Mouse (Mus musculus): ENCODE results near the gene Kcnk1.
A peak's percentile ranks its signal among the peaks of the same experiment; 100 is the strongest.

Gene Kcnk1

GRCm38 (mm10) chr8:125995101-125995986 is at the start of gene Kcnk1:
Kcnk1 (plus strand) TSS chr8:125995170.
- no peak for DNase-seq (ENCODE audit: extremely low read depth, low read depth, low spot score)

GRCm38 (mm10) chr8:125948696-125949308 is 46.2 kb upstream of the Kcnk1 start:
- DNase-seq (ENCODE audit: extremely low read depth, low read depth, low spot score), result no peak

GRCm38 (mm10) chr8:125950007-125950940 is 44.7 kb upstream of the Kcnk1 start:
- DNase-seq (ENCODE audit: extremely low read depth, low read depth, low spot score), result peak; percentile 49

GRCm38 (mm10) chr8:125955671-125956070 is 39.3 kb upstream of the Kcnk1 start:
- no peak for DNase-seq (ENCODE audit: extremely low read depth, low read depth, low spot score)

- DNase-seq (ENCODE audit: extremely low read depth, low read depth, low spot score), result no peak
These were observed 38.2 kb upstream of the Kcnk1 start for GRCm38 (mm10) chr8:125956796-125957195.

- no peak for DNase-seq (ENCODE audit: extremely low read depth, low read depth, low spot score)
These were observed 37.6 kb upstream of the Kcnk1 start for GRCm38 (mm10) chr8:125957226-125957993.

GRCm38 (mm10) chr8:125957994-125958368 is 37.0 kb upstream of the Kcnk1 start:
- no peak for DNase-seq (ENCODE audit: extremely low read depth, low read depth, low spot score)

GRCm38 (mm10) chr8:125959363-125959771 is 35.6 kb upstream of the Kcnk1 start:
- DNase-seq (ENCODE audit: extremely low read depth, low read depth, low spot score), result no peak

- no peak for DNase-seq (ENCODE audit: extremely low read depth, low read depth, low spot score)
These were observed 34.9 kb upstream of the Kcnk1 start for GRCm38 (mm10) chr8:125960037-125960436.

- DNase-seq (ENCODE audit: extremely low read depth, low read depth, low spot score), result no peak
These were observed 33.2 kb upstream of the Kcnk1 start for GRCm38 (mm10) chr8:125961790-125962189.

- no peak for DNase-seq (ENCODE audit: extremely low read depth, low read depth, low spot score)
These were observed 31.2 kb upstream of the Kcnk1 start for GRCm38 (mm10) chr8:125963807-125964211.

- DNase-seq (ENCODE audit: extremely low read depth, low read depth, low spot score), result no peak
These were observed 23.6 kb upstream of the Kcnk1 start for GRCm38 (mm10) chr8:125971336-125971735.

GRCm38 (mm10) chr8:125975981-125976380 is 19.0 kb upstream of the Kcnk1 start:
- no peak for DNase-seq (ENCODE audit: extremely low read depth, low read depth, low spot score)

- DNase-seq (ENCODE audit: extremely low read depth, low read depth, low spot score), result no peak
These were observed 14.1 kb upstream of the Kcnk1 start for GRCm38 (mm10) chr8:125980826-125981225.

- DNase-seq (ENCODE audit: extremely low read depth, low read depth, low spot score), result peak; percentile 45
These were observed 11.5 kb upstream of the Kcnk1 start for GRCm38 (mm10) chr8:125983515-125983914.

GRCm38 (mm10) chr8:125984140-125984539 is 10.8 kb upstream of the Kcnk1 start:
- no peak for DNase-seq (ENCODE audit: extremely low read depth, low read depth, low spot score)

- no peak for DNase-seq (ENCODE audit: extremely low read depth, low read depth, low spot score)
These were observed 9.6 kb upstream of the Kcnk1 start for GRCm38 (mm10) chr8:125985364-125985763.

- DNase-seq (ENCODE audit: extremely low read depth, low read depth, low spot score), result no peak
These were observed 7.9 kb upstream of the Kcnk1 start for GRCm38 (mm10) chr8:125986999-125987589.

- no peak for DNase-seq (ENCODE audit: extremely low read depth, low read depth, low spot score)
These were observed 7.0 kb upstream of the Kcnk1 start for GRCm38 (mm10) chr8:125987996-125988395.

GRCm38 (mm10) chr8:125993636-125994035 is 1.3 kb upstream of the Kcnk1 start:
- DNase-seq (ENCODE audit: extremely low read depth, low read depth, low spot score), result no peak
